Mouse (Mus musculus) limb, embryonic 13.5 days (tissue): ENCODE results near the gene Fignl2. TPM values are rescaled to one million over a fixed set of nuclear protein-coding genes. Genes with fewer than 3 reads are reported as not detected.
A peak's percentile ranks its signal among the peaks of the same experiment; 100 is the strongest.

Experiments
- ATAC-seq: fragments of 200-750 bp; cut with Nextera tagmentation; 2 replicates; pipeline ENCODE4 v1.8.0; 2017; ENCODE audit warnings: low read depth, moderate number of reproducible peaks, moderate TSS enrichment; ENCODE audit not compliant: low FRiP score
- H3K27ac ChIP-seq: fragments of 300-500 bp; sonication (generic); 2 replicates; pipeline ENCODE4 v1.5.1; 2015; ENCODE audit warnings: inconsistent platforms, mild to moderate bottlenecking, moderate library complexity
- H3K27me3 ChIP-seq: fragments of 300-500 bp; sonication (generic); 2 replicates; pipeline ENCODE4 v1.6.1; 2015; ENCODE audit warnings: mild to moderate bottlenecking, inconsistent platforms
- H3K36me3 ChIP-seq: fragments of 300-500 bp; sonication (generic); 2 replicates; pipeline ENCODE4 v1.6.1; 2015; ENCODE audit warnings: inconsistent platforms, mild to moderate bottlenecking, moderate library complexity
- H3K4me1 ChIP-seq: fragments of 300-500 bp; sonication (generic); 2 replicates; pipeline ENCODE4 v1.6.1; 2015; ENCODE audit warnings: inconsistent platforms
- H3K4me2 ChIP-seq: fragments of 300-500 bp; sonication (generic); replicated peaks from 2 replicates; pipeline ENCODE4 v1.6.1; 2015; ENCODE audit warnings: inconsistent platforms, mild to moderate bottlenecking, moderate library complexity
- H3K4me3 ChIP-seq: fragments of 300-500 bp; sonication (generic); 2 replicates; pipeline ENCODE4 v1.5.1; 2015; ENCODE audit warnings: moderate library complexity, mild to moderate bottlenecking, inconsistent platforms
- H3K9ac ChIP-seq: fragments of 300-500 bp; sonication (generic); 2 replicates; pipeline ENCODE4 v1.6.1; 2015; ENCODE audit warnings: mild to moderate bottlenecking, inconsistent platforms
- H3K9me3 ChIP-seq: fragments of 300-500 bp; sonication (generic); 2 replicates; pipeline ENCODE4 v1.6.1; 2016; ENCODE audit warnings: inconsistent platforms
- WGBS: fragments of 180-500 bp; shearing (Covaris S2); methylation state at CpG from one replicate; pipeline ENCODE4 v1.1.7; 2015; 5-methylcytosine and 5-hydroxymethylcytosine counted together
- polyA plus RNA-seq: library from polyadenylated mRNA; unstranded; fragments of >200 nt; fragmentation: Nextera tagmentation; extraction: Ambion mirVana; gene quantifications from 2 replicates; pipeline ENCODE4 v1.2.1, GENCODE M21; 2015

The Fignl2 gene
- polyA plus RNA-seq, 1 experiment from 2014 or later: 0.20 TPM

- H3K4me1 ChIP-seq: peaks cover 63% of the 10 kb centered on the region
- H3K4me2 ChIP-seq: no peak overlapping the region
- H3K36me3 ChIP-seq: no peaks in the 10 kb centered on the region
- H3K9ac ChIP-seq: peak overlapping the region; percentile 40; the same call in 1 of the 2 replicates
- H3K27me3 ChIP-seq: no peaks in the 10 kb centered on the region
- WGBS: 25% methylated on average over 6 of the region's 6 CpGs
- H3K27ac ChIP-seq: no peak overlapping the region
- H3K4me3 ChIP-seq: no peak overlapping the region
- ATAC-seq: no peak
- no peaks in the 10 kb centered on the region for H3K9me3 ChIP-seq
Observed at GRCm38 (mm10) chr15:101065069-101065468, 13.3 kb downstream of the Fignl2 start.

DNA sequence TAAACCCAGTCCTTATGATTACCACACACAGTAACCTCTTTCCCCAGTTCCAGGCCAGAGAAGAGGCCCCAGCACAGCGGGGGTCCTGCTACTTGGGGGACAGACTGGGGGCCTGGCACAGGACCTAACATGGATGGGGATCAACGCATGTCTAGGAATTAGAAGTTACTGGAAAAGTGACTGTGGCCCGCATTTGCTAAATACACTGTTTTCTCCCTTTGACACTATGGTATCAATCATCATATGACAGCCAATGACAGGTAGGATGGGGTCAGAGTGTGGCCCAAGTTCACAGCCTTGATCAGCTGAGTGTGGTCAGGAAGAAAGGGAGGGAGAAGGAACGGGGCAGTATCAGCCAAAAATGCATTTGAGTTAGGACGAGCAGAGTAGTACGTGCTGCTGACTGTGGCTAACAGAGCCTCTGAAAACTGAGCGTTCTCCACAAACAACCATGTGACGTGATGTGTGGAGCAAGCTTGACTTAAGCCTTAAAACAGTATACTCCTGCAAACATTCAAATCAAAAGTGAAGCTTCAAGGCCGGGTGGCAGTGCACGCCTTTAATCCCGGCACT lies 18.0 kb downstream of the Fignl2 start:
- H3K9ac ChIP-seq: no peak overlapping the region
- ATAC-seq: no peak
- no peak overlapping the region for H3K4me3 ChIP-seq
- 69% methylated on average over 11 of the region's 11 CpGs for whole genome bisulfite sequencing
- H3K36me3 ChIP-seq: no peaks in the 10 kb centered on the region
- no peak overlapping the region for H3K27ac ChIP-seq
- no peak overlapping the region for H3K4me2 ChIP-seq
- no peaks in the 10 kb centered on the region for H3K9me3 ChIP-seq
- peaks cover 25% of the 10 kb centered on the region for H3K4me1 ChIP-seq
- H3K27me3 ChIP-seq: peaks cover 8% of the 10 kb centered on the region

- Histone ChIP-seq H3K36me3 (no peaks in the 10 kb centered on the region), H3K4me3 (no peak overlapping the region), H3K9ac (no peak overlapping the region), H3K27ac (no peak overlapping the region), H3K4me1 (peaks cover 19% of the 10 kb centered on the region), H3K9me3 (no peaks in the 10 kb centered on the region), H3K27me3 (peaks cover 14% of the 10 kb centered on the region), H3K4me2 (no peak overlapping the region)
- ATAC-seq: no peak
- 57% methylated on average over 9 of the region's 9 CpGs for WGBS
Observed at GRCm38 (mm10) chr15:101059570-101060279, 18.6 kb downstream of the Fignl2 start.

- Histone ChIP-seq H3K4me3 (no peak overlapping the region), H3K27me3 (peaks cover 48% of the 10 kb centered on the region), H3K9ac (no peak overlapping the region), H3K9me3 (0 out of 2 replicates have a peak, but pooled peaks cover 4% of the 10 kb centered on the region), H3K4me1 (peaks cover 26% of the 10 kb centered on the region), H3K36me3 (peaks cover 9% of the 10 kb centered on the region), H3K27ac (no peak overlapping the region), H3K4me2 (no peak overlapping the region)
- peak; percentile 66; the same call in 1 of the 2 replicates for ATAC-seq
- 37% methylated on average over 10 of the region's 10 CpGs for WGBS
Observed at GRCm38 (mm10) chr15:101056225-101056624, 22.1 kb downstream of the Fignl2 start.

DNA sequence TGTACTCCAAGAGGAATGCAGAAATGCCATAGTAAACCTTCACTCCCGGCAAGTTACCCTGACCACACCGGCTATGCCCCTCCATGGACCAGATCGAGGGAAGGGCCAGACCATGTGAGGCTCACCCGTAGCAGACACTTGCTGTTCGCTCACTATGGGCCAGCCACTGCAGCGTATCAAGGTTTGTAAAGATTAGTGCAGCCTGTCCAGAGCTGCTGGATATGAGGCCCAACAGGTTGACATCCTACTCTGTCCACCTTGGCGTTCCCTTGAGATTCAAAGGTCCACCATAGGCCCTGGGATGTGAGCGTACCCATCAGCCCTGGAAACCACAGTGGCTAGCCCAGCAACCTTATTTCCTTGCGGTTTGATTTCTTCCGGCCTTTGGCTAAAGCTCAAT lies 23.8 kb downstream of the Fignl2 start:
- Histone ChIP-seq H3K9me3 (0 out of 2 replicates have a peak, but pooled peaks cover 4% of the 10 kb centered on the region), H3K27me3 (peaks cover 62% of the 10 kb centered on the region), H3K4me3 (no peak overlapping the region), H3K27ac (no peak overlapping the region), H3K36me3 (peaks cover 13% of the 10 kb centered on the region), H3K4me1 (peaks cover 20% of the 10 kb centered on the region), H3K9ac (no peak overlapping the region), H3K4me2 (peak overlapping the region; percentile 81; the same call in 1 of the 2 replicates)
- 73% methylated on average over 10 of the region's 10 CpGs for WGBS
- ATAC-seq: no peak

DNA sequence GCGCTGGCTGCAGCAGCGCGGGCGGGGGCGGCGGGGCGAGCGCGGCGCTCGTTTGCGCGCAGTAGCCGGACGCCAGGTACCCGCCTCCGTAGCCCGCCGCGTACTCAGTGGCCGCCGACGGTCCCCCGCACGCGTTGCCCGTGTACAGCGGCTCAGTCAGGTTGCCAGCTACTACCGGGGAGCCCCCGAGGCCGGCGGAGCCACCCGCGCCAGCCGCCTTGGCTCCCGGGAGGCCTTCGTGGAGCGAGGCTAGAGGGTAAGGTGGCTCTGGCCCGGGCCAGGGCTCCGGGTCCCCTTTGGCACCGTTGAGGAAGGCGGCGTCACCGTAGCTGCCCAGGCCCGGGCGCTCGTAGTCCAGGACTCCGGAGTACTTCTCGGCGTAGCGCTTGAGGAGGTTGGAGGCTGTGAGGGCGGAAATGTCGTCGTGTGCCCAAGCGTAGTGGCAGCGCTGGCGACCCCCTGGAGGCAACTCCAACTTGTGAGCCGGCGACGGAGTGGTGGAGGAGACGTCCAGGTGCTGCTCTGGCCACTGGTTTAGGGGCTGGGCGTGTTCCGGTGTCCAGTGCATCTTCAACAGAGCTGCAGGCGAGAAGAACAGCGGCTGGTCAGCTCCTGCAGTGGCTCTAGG lies 24.4 kb downstream of the Fignl2 start:
- H3K36me3 ChIP-seq: peaks cover 13% of the 10 kb centered on the region
- peaks cover 18% of the 10 kb centered on the region for H3K4me1 ChIP-seq

DNA sequence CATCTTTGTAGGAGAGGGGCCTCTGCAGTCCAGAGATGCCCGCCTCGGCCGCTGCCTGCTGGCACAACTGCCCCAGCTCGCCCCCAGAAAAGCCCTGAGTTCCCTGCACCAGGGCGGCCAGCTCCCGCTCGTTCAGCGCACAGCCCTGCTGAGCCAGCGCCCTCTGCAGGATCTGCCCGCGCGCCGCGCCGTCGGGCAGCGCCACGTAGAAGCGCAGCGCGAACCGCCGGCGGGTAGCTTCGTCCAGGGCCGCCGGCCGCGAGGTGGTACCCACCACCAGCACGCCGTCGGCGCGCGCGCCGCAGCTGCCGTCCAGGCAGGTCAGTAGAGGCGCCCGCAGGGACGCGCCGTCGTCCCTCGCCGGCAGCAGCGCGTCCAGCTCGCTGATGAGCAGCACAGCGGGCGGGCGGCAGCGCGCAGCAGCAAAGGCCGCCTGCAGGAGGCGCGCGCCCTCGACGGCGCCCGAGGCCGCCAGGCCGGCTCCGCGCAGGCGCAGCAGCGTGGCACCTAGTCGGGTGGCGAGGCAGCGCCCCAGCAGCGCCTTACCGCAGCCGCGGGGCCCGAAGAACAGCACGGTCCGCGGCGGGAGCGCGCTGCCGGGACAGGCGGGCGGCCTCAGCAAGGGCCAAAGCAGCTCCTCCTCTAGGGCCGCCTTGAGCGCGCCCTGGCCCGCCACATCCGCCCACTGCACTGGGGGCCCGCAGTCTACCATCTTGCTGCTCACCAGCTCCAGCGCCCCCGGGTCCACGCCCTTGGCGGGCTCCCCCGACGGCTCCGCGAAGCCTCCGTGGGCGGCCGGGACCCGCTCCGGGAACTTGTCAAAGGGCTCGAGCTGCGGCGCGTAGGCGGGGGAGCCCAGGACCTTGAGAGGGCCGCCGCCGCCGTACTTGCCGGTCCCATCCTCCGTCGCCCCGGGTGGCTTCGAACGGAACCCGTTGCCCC lies 25.5 kb downstream of the Fignl2 start:
- Histone ChIP-seq H3K9me3 (0 out of 2 replicates have a peak, but pooled peaks cover 4% of the 10 kb centered on the region), H3K9ac (peak overlapping the region; percentile 63), H3K4me3 (peak overlapping the region; percentile 49), H3K27me3 (peaks cover 80% of the 10 kb centered on the region), H3K36me3 (peaks cover 13% of the 10 kb centered on the region), H3K4me2 (peak overlapping the region; percentile 81), H3K27ac (no peak overlapping the region), H3K4me1 (peaks cover 18% of the 10 kb centered on the region)
- WGBS: 18% methylated on average over 108 of the region's 120 CpGs
- ATAC-seq: no peak

More for the DNA sequence above, 24.4 kb downstream of the Fignl2 start:
- Histone ChIP-seq H3K9ac (peak overlapping the region; percentile 63), H3K4me2 (peak overlapping the region; percentile 81), H3K4me3 (peak overlapping the region; percentile 49), H3K9me3 (0 out of 2 replicates have a peak, but pooled peaks cover 4% of the 10 kb centered on the region), H3K27ac (no peak overlapping the region), H3K27me3 (peaks cover 68% of the 10 kb centered on the region)
- ATAC-seq: no peak
- 10% methylated on average over 65 of the region's 65 CpGs for WGBS

- H3K36me3 ChIP-seq: peaks cover 13% of the 10 kb centered on the region
- WGBS: 66% methylated on average over 10 of the region's 10 CpGs
- H3K27ac ChIP-seq: no peak overlapping the region
- H3K4me3 ChIP-seq: no peak overlapping the region
- no peak overlapping the region for H3K4me2 ChIP-seq
- H3K4me1 ChIP-seq: peaks cover 25% of the 10 kb centered on the region
- H3K9ac ChIP-seq: no peak overlapping the region
- 0 out of 2 replicates have a peak, but pooled peaks cover 4% of the 10 kb centered on the region for H3K9me3 ChIP-seq
- peaks cover 89% of the 10 kb centered on the region for H3K27me3 ChIP-seq
- ATAC-seq: no peak
Observed at GRCm38 (mm10) chr15:101051869-101052268, 26.5 kb downstream of the Fignl2 start.

- 37% methylated on average over 5 of the region's 5 CpGs for WGBS
- Histone ChIP-seq H3K4me3 (no peak overlapping the region), H3K27ac (no peak overlapping the region), H3K4me2 (no peak overlapping the region; the same call in 1 of the 2 replicates), H3K9me3 (0 out of 2 replicates have a peak, but pooled peaks cover 4% of the 10 kb centered on the region), H3K9ac (no peak overlapping the region), H3K27me3 (peaks cover 97% of the 10 kb centered on the region), H3K36me3 (peaks cover 13% of the 10 kb centered on the region), H3K4me1 (peaks cover 27% of the 10 kb centered on the region)
- no peak for ATAC-seq
Observed at GRCm38 (mm10) chr15:101048338-101048896, 29.9 kb downstream of the Fignl2 start.

- Histone ChIP-seq H3K4me3 (peak within 1 kb of the TSS; percentile 59), H3K4me2 (peak within 1 kb of the TSS; percentile 99), H3K9me3 (no peaks in the 10 kb centered on the region), H3K36me3 (peaks cover 3% of the 10 kb centered on the region; the same call in 1 of the 2 replicates), H3K27me3 (peaks cover 93% of the 10 kb centered on the region), H3K27ac (no peak within 1 kb of the TSS), H3K9ac (peak within 1 kb of the TSS; percentile 74), H3K4me1 (peaks cover 19% of the 10 kb centered on the region)
- 2% methylated on average over 23 of the region's 23 CpGs for WGBS
- ATAC-seq: peak; percentile 34; the same call in 1 of the 2 replicates
Observed at GRCm38 (mm10) chr15:101047194-101047555, 31.2 kb downstream of the Fignl2 start, which contains the start of gene Gm47841. Gene Gm47841 (minus strand): TSS chr15:101047397.
